Mouse (Mus musculus) heart, embryonic 14.5 days (tissue): ENCODE results near the gene Mafg. TPM values are rescaled to one million over a fixed set of nuclear protein-coding genes. Genes with fewer than 3 reads are reported as not detected.

Experiments used
- ATAC-seq: fragments of 200-750 bp; cut with Nextera tagmentation; 2 replicates; pipeline ENCODE4 v1.8.0; 2017; ENCODE audit warnings: low read depth, moderate TSS enrichment; ENCODE audit not compliant: insufficient number of reproducible peaks, insufficient read depth, low FRiP score
- H3K27ac ChIP-seq, 2 experiments: fragments of 200-500 bp in 1 of 2; fragments of 300-500 bp in 1 of 2; sonication (generic) in 1 of 2; replicated peaks in 1 of 2; 2 replicates each; pipeline ENCODE4 v1.5.1; 2012 to 2014; ENCODE audit warnings: low read depth in 2 of 2, low read length in 2 of 2, control low read depth in 1 of 2, mild to moderate bottlenecking in 1 of 2, mixed read lengths in 1 of 2; ENCODE audit not compliant: control insufficient read depth in 1 of 2, insufficient read depth in 1 of 2
- H3K27me3 ChIP-seq: fragments of 300-500 bp; sonication (generic); 2 replicates; pipeline ENCODE4 v1.6.1; 2014; ENCODE audit warnings: mild to moderate bottlenecking, low read length, control low read depth; ENCODE audit not compliant: control insufficient read depth, insufficient read depth
- H3K36me3 ChIP-seq: fragments of 300-500 bp; sonication (generic); 2 replicates; pipeline ENCODE4 v1.6.1; 2014; ENCODE audit warnings: mild to moderate bottlenecking, control low read depth, low read length, mixed read lengths; ENCODE audit not compliant: control insufficient read depth, insufficient read depth
- H3K4me1 ChIP-seq, 2 experiments: fragments of 200-500 bp in 1 of 2; fragments of 300-500 bp in 1 of 2; sonication (generic) in 1 of 2; 2 replicates each; pipeline ENCODE4 v1.6.1; 2012 to 2014; ENCODE audit warnings: low read length in 2 of 2, control low read depth in 1 of 2, mixed read lengths in 1 of 2; ENCODE audit not compliant: control insufficient read depth in 2 of 2, insufficient read depth in 2 of 2
- H3K4me2 ChIP-seq: fragments of 300-500 bp; sonication (generic); 2 replicates; pipeline ENCODE4 v1.6.1; 2014; ENCODE audit warnings: mild to moderate bottlenecking, low read length
- H3K4me3 ChIP-seq, 2 experiments: fragments of 200-500 bp in 1 of 2; fragments of 300-500 bp in 1 of 2; sonication (generic) in 1 of 2; 2 replicates each; pipeline ENCODE4 v1.5.1; 2012 to 2014; ENCODE audit warnings: low read length in 2 of 2, mild to moderate bottlenecking in 2 of 2, control low read depth in 1 of 2, low read depth in 1 of 2, moderate library complexity in 1 of 2; ENCODE audit not compliant: control insufficient read depth in 1 of 2, insufficient read depth in 1 of 2
- H3K9ac ChIP-seq: fragments of 300-500 bp; sonication (generic); 2 replicates; pipeline ENCODE4 v1.6.1; 2014; ENCODE audit warnings: mild to moderate bottlenecking, low read length
- H3K9me3 ChIP-seq: fragments of 300-500 bp; sonication (generic); 2 replicates; pipeline ENCODE4 v1.6.1; 2016; ENCODE audit warnings: low read length, control low read depth; ENCODE audit not compliant: control insufficient read depth
- WGBS: fragments of 180-500 bp; shearing (Covaris S2); extraction: QIAGEN DNeasy Blood & Tissue Kit; methylation state at CpG from one replicate; pipeline ENCODE4 v1.1.7; 2014; 5-methylcytosine and 5-hydroxymethylcytosine counted together
- polyA plus RNA-seq: library from polyadenylated mRNA; unstranded; fragments of >200 nt; fragmentation: Nextera tagmentation; extraction: Ambion mirVana; gene quantifications from 2 replicates; pipeline ENCODE4 v1.2.1, GENCODE M21; 2014

Gene Mafg
- polyA plus RNA-seq, 1 experiment from 2014 or later = 18.1 TPM

- H3K4me1 ChIP-seq = peaks cover 8 to 11% of the 10 kb centered on the region in 2 experiments
- no peaks in the 10 kb centered on the region for H3K27me3 ChIP-seq
- no peak overlapping the region for H3K9ac ChIP-seq
- 93% methylated on average over 25 of the region's 25 CpGs for WGBS
- no peak for ATAC-seq
- H3K27ac ChIP-seq = no peak overlapping the region
- peaks cover 61% of the 10 kb centered on the region for H3K36me3 ChIP-seq
- no peak overlapping the region for H3K4me3 ChIP-seq
- no peak overlapping the region for H3K4me2 ChIP-seq
- no peaks in the 10 kb centered on the region for H3K9me3 ChIP-seq
Measured at GRCm38 (mm10) chr11:120618619-120619535, 14.5 kb downstream of the Mafg start.

DNA sequence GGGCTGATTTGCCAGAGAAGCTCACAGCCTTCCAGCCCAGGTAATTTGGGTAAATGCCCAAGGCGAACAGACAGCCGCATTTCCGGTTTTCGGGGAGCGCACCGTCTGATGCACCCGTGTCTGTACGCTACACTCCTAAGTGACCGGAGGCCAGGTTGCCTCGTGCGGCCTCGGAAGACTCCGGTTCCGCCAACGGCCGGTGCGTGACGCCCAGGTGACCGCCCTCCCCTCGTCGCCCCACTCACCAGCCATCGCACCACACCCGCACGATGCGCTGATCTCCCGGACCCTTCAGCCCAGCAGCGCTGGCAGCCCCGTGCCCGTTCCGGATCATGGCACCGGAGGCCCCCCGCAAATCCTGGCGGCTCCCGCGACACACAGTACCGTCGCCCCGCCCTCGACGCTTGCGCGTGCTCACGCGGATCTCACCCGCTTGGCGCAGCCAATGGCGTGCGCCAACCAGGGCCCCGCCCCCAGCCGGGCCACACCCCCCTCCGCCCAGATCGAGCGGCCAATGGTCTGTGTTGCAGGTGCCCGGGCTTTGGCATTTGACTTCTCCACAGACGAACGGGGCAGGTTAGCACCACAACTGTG is 15.8 kb downstream of the Mafg start, which contains the start of gene Pcyt2:
Gene Pcyt2 (minus strand): TSS at position 418 of the 594 bp plus-strand sequence.
- Histone ChIP-seq H3K4me3 (peak within 1 kb of the TSS; percentile 73 to 76), H3K4me1 (peaks cover 8 to 9% of the 10 kb centered on the region in 2 experiments), H3K4me2 (peak within 1 kb of the TSS; percentile 89), H3K9me3 (no peaks in the 10 kb centered on the region), H3K27me3 (no peaks in the 10 kb centered on the region), H3K27ac (peak within 1 kb of the TSS; percentile 25 to 70; a peak in 1 of 4 replicates), H3K9ac (peak within 1 kb of the TSS; percentile 87), H3K36me3 (peaks cover 66% of the 10 kb centered on the region)
- peak; percentile 90 for ATAC-seq
- 1% methylated on average over 56 of the region's 56 CpGs for WGBS

DNA sequence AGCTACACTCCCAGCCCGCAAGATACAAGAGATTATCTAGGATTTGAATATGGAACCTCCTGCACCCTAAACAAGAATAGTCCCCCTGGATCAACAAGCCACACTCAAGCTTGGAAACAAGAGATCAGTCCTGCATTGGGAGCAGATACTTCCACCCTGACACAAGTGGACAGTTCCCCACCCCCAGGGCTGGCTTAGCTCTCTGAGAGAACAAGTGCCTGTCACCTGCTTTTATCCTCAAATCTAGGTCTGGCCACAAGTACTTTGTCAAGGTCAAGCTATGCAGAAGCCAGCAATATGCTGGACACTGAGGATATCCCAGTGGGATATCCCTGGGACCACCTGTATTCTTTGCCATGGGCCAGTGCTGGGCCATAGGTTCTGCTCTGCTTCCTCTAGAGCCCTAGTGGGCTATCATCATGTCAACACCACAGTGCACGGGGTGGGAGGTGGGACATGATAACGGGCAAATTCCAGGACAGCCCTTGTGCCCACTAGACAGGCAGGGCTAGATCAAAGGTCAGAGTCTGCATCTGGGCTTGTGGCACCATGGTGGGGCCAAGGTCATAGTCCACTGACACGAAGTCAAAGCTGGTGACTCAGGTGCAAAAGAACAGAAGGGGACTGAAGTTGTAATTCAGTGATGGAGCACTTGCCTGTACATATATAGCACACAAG is 16.6 kb downstream of the Mafg start:
- Histone ChIP-seq H3K36me3 (peaks cover 66% of the 10 kb centered on the region), H3K27me3 (no peaks in the 10 kb centered on the region), H3K4me2 (peak overlapping the region; percentile 89), H3K4me3 (peak overlapping the region; percentile 73 to 76), H3K27ac (peak overlapping the region in 1 of 2 experiments; percentile 70; a peak in 1 of 4 replicates), H3K9ac (peak overlapping the region; percentile 87), H3K4me1 (peaks cover 8 to 9% of the 10 kb centered on the region in 2 experiments), H3K9me3 (no peaks in the 10 kb centered on the region)
- ATAC-seq = no peak
- WGBS = 32% methylated on average over 4 of the region's 4 CpGs

DNA sequence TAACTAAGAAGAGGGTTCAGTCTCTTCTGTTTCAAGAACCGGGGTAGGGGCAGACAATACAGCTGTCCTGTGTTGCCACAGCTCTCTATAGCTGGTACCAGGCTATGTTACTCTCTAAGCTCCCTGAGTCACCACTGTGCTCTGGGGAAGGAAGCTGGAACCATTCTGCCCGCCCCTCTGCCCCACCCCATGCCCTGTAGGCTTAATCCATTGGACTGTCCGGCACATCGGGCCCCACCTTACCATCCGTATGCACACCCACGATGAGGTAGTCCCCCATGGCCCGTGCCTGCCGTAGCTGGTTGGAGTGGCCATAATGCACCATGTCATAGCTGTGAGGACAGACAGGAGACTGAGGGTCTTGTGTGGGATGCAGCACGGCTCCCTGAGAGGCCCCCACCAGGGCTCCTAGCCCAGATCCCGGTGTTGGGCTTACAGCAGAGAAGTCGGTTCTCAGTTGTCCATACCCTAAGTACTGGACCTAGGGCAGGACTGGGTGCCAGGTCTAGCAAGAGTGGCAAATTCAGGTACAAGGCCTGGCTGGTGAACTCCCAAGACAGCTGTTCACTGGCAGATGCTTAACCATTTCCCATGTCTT is 17.7 kb downstream of the Mafg start:
- H3K27me3 ChIP-seq = no peaks in the 10 kb centered on the region
- 89% methylated on average over 11 of the region's 11 CpGs for WGBS
- no peaks in the 10 kb centered on the region for H3K9me3 ChIP-seq
- H3K4me1 ChIP-seq = peaks cover 8 to 9% of the 10 kb centered on the region in 2 experiments
- no peak for ATAC-seq
- H3K36me3 ChIP-seq = peaks cover 68% of the 10 kb centered on the region
- no peak overlapping the region for H3K27ac ChIP-seq
- H3K4me2 ChIP-seq = no peak overlapping the region
- no peak overlapping the region for H3K9ac ChIP-seq
- H3K4me3 ChIP-seq = no peak overlapping the region

DNA sequence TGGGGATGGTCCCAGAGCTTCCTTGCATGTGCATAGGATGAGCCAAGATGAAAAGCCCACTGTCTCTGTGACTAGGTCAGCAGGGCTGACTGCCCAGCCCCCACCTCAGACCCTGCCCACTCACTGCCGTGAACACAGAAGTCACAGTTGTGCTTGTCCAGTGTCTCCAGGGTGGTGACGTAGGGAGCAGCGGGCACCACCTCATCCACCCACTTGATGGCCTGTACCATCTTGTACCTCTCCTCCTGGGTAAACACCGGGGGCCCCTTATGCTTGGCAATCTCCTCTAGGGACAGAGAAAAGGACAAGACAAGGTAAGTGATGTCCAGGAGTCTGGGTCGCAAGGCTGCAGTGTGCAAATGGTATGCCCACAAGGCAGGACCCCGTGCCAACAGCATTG is 18.2 kb downstream of the Mafg start:
- no peak overlapping the region for H3K4me3 ChIP-seq
- peaks cover 67% of the 10 kb centered on the region for H3K36me3 ChIP-seq
- no peak overlapping the region for H3K9ac ChIP-seq
- H3K27ac ChIP-seq = no peak overlapping the region
- no peak overlapping the region for H3K4me2 ChIP-seq
- no peaks in the 10 kb centered on the region for H3K27me3 ChIP-seq
- WGBS = 91% methylated on average over 6 of the region's 6 CpGs
- ATAC-seq = no peak
- peaks cover 8 to 9% of the 10 kb centered on the region in 2 experiments for H3K4me1 ChIP-seq
- H3K9me3 ChIP-seq = no peaks in the 10 kb centered on the region

GRCm38 (mm10) chr11:120613976-120614375 is 19.4 kb downstream of the Mafg start:
- peaks cover 56% of the 10 kb centered on the region for H3K36me3 ChIP-seq
- WGBS = 90% methylated on average over 8 of the region's 8 CpGs
- no peaks in the 10 kb centered on the region for H3K9me3 ChIP-seq
- H3K27ac ChIP-seq = no peak overlapping the region
- no peak overlapping the region for H3K4me2 ChIP-seq
- peaks cover 11 to 17% of the 10 kb centered on the region in 2 experiments for H3K4me1 ChIP-seq
- no peak for ATAC-seq
- H3K4me3 ChIP-seq = no peak overlapping the region
- no peaks in the 10 kb centered on the region for H3K27me3 ChIP-seq
- H3K9ac ChIP-seq = no peak overlapping the region

DNA sequence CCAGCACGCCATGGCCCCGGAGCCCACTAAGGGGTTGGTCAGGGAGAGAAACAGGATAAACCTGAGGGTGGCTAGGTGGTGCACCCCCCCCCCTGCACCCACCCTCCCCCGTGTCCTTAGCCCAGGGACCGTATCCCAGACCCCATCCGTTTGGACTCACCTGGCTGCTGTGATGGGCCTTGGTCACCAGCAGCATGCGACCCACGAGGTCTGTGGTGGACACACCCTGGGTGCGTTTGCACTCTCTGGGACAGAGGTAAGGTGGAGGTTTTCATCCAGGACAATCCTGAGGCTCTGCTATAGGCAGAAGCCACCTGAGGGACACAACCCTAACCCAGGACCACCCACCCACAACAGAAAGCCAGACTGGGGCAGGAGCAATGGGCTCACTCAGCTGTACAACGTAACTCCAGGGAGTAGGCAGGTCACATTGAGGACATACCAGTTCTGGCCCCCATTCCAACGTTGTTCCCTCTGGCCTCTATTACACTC is 19.9 kb downstream of the Mafg start:
- Histone ChIP-seq H3K4me3 (no peak overlapping the region), H3K4me2 (no peak overlapping the region), H3K27me3 (no peaks in the 10 kb centered on the region), H3K36me3 (peaks cover 51% of the 10 kb centered on the region), H3K9ac (no peak overlapping the region), H3K9me3 (no peaks in the 10 kb centered on the region), H3K4me1 (peaks cover 15 to 22% of the 10 kb centered on the region in 2 experiments), H3K27ac (no peak overlapping the region)
- no peak for ATAC-seq
- WGBS = 86% methylated on average over 10 of the region's 10 CpGs
